Mouse (Mus musculus): ENCODE results near the gene Tcte1. TPM values are rescaled to one million over a fixed set of nuclear protein-coding genes. Genes with fewer than 3 reads are reported as not detected.

The Tcte1 gene
- 3.4 and 5.1 TPM in 2 replicates for polyA plus RNA-seq (2015; fragmentation: Nextera tagmentation; extraction: Ambion mirVana)

GRCm38 (mm10) chr17:45523263-45523662, at the start of gene Tcte1:
TSS of gene Tcte1 (plus strand) at chr17:45523434.

GRCm38 (mm10) chr17:45474669-45475465, 48.4 kb upstream of the Tcte1 start, which contains the start of gene Spats1:
TSS of gene Spats1 (minus strand) at chr17:45475415.

GRCm38 (mm10) chr17:45506700-45507189, 16.5 kb upstream of the Tcte1 start, which contains the start of gene Aars2:
TSS of gene Aars2 (plus strand) at chr17:45506841.

GRCm38 (mm10) chr17:45549617-45550181, 26.5 kb downstream of the Tcte1 start, which contains the start of gene Tmem151b:
TSS of gene Tmem151b (minus strand) at chr17:45549677.

GRCm38 (mm10) chr17:45555452-45556106, 32.3 kb downstream of the Tcte1 start, which contains the start of gene Nfkbie:
TSS of gene Nfkbie (plus strand) at chr17:45555703.

GRCm38 (mm10) chr17:45563655-45564530, 40.7 kb downstream of the Tcte1 start, which contains the start of gene Slc35b2:
TSS of gene Slc35b2 (plus strand) at chr17:45563874.

GRCm38 (mm10) chr17:45573087-45573779, 50.0 kb downstream of the Tcte1 start, which contains the start of gene Hsp90ab1:
TSS of gene Hsp90ab1 (minus strand) at chr17:45573271.

Other genes with a start within 250 kb of the Tcte1 start
- gene Cdc5l, start 89.7 kb upstream of the Tcte1 start, polyA plus RNA-seq (2015; fragmentation: Nextera tagmentation; extraction: Ambion mirVana), result 50.7 and 51.1 TPM in 2 replicates
- gene Spats1, start 48.0 kb upstream of the Tcte1 start, polyA plus RNA-seq (2015; fragmentation: Nextera tagmentation; extraction: Ambion mirVana), result 3.4 and 3.6 TPM in 2 replicates
- 13.2 and 15.3 TPM in 2 replicates for gene Aars2, start 16.6 kb upstream of the Tcte1 start, polyA plus RNA-seq (2015; fragmentation: Nextera tagmentation; extraction: Ambion mirVana)
- gene Tmem151b, start 26.2 kb downstream of the Tcte1 start, polyA plus RNA-seq (2015; fragmentation: Nextera tagmentation; extraction: Ambion mirVana), result 20.9 and 21.1 TPM in 2 replicates
- gene Nfkbie, start 32.3 kb downstream of the Tcte1 start, polyA plus RNA-seq (2015; fragmentation: Nextera tagmentation; extraction: Ambion mirVana), result 4.0 and 4.4 TPM in 2 replicates
- gene Slc35b2, start 40.4 kb downstream of the Tcte1 start, polyA plus RNA-seq (2015; fragmentation: Nextera tagmentation; extraction: Ambion mirVana), result 89.0 and 94.0 TPM in 2 replicates
- gene Hsp90ab1, start 49.8 kb downstream of the Tcte1 start, polyA plus RNA-seq (2015; fragmentation: Nextera tagmentation; extraction: Ambion mirVana), result 1,341 and 1,373 TPM in 2 replicates
- gene Slc29a1, start 76.2 kb downstream of the Tcte1 start, polyA plus RNA-seq (2015; fragmentation: Nextera tagmentation; extraction: Ambion mirVana), result 34.0 and 38.0 TPM in 2 replicates
- not detected in 2 replicates for gene Mymx, start 78.7 kb downstream of the Tcte1 start, polyA plus RNA-seq (2015; fragmentation: Nextera tagmentation; extraction: Ambion mirVana)
- gene Capn11, start 135.9 kb downstream of the Tcte1 start, polyA plus RNA-seq (2015; fragmentation: Nextera tagmentation; extraction: Ambion mirVana), result 0.09 and 0.26 TPM in 2 replicates
- 144 and 145 TPM in 2 replicates for gene Mrpl14, start 162.9 kb downstream of the Tcte1 start, polyA plus RNA-seq (2015; fragmentation: Nextera tagmentation; extraction: Ambion mirVana)
- 121 and 132 TPM in 2 replicates for gene Tmem63b, start 163.5 kb downstream of the Tcte1 start, polyA plus RNA-seq (2015; fragmentation: Nextera tagmentation; extraction: Ambion mirVana)
- gene 1600014C23Rik, start 210.4 kb downstream of the Tcte1 start, polyA plus RNA-seq (2015; fragmentation: Nextera tagmentation; extraction: Ambion mirVana), result 0.44 TPM in 1 of 2 replicates, not detected in the other